Mouse (Mus musculus): Measurements from ENCODE around the gene Cyp4f16. TPM values are rescaled to one million over a fixed set of nuclear protein-coding genes. Genes with fewer than 3 reads are reported as not detected.
A peak's percentile ranks its signal among the peaks of the same experiment; 100 is the strongest.
"Not testable (repeated sequence)": the region's sequence is repeated elsewhere in the genome, so short reads cannot be mapped to it uniquely, and the experiment has no call there.

Gene Cyp4f16
- 1 to 10 TPM; 5.2 to 9.1 TPM for total RNA-seq (2021)
- long read RNA-seq, experiment 1, partial matches to known transcripts = 2 of 9 reads
- long read RNA-seq, experiment 1, other reads (novel, unspliced or antisense) = 1 of 9 reads
- long read RNA-seq, experiment 2, partial matches to known transcripts = 0 of 16 reads
- long read RNA-seq, experiment 2, other reads (novel, unspliced or antisense) = 7 of 16 reads

GRCm38 (mm10) chr17:32536051-32536866 is at the start of gene Cyp4f16:
TSS of gene Cyp4f16 (plus strand) at chr17:32536558.
- peak; percentile 83 to 89 for DNase-seq (ENCODE audit: low spot score in 2 of 2)

- DNase-seq (ENCODE audit: low spot score in 2 of 2) = no peak
These were observed 43.9 kb upstream of the Cyp4f16 start for GRCm38 (mm10) chr17:32492349-32492980.

- peak; percentile 23 to 68 for DNase-seq (ENCODE audit: low spot score in 2 of 2)
These were observed 41.8 kb upstream of the Cyp4f16 start for GRCm38 (mm10) chr17:32494601-32495000.

DNA sequence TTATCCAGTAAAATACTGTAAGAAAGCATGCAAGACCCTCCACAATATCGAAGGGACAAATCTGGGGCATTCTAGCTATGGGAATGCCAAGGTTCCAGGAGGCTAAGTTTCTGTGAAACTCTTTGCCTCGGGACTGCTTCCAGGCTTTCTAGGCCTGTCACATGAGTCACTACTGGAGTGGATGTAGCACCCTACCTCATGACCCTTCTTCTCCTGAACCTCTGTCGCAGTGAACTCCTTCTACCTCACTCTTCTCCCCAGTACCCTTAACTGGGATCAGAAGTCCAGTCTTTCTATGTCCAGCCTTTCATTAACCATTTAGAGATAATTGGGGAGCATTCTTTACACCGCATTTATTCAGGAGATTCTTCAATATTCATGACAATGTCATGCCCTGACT is 35.8 kb upstream of the Cyp4f16 start:
- not testable (repeated sequence) for DNase-seq (ENCODE audit: low spot score in 2 of 2)

DNA sequence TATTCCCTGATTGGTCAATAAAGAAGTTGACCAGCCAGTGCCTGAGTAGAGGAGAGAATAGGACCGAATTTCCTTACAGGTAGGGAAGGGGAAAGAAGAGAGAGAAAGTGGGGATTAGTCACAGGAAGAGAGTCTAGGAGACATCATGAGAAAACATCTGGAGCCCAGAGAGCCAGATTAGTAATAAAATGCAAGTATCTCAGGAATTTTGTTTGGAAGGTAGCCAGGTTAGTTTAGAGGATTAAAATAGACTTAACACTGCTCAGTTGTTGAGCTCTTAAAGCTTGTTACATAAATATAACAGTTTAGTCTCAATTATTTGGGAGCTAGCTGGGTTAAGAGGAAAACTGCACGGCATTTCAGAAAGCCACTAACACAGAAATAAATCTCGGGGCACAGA is 35.3 kb upstream of the Cyp4f16 start:
- no peak for DNase-seq (ENCODE audit: low spot score in 2 of 2)

DNA sequence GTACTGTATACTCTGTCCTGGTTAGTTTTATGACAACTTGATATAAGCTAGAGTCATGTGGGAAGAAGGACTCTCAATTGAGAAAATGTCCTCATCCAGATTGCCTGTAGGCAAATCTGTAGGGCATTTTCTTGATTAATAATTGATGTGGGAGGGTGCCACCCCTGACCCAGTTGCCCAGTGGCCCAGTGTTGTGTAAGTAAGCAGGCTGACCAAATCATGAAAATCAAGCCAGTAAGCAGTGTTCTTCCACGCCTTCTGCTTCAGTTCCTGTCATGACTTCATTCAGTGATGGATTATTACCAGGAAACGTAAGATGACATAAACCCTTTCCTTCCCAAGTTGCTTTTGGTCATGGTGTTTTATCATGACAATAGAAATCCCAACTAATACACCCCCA is 33.2 kb upstream of the Cyp4f16 start:
- DNase-seq (ENCODE audit: low spot score in 2 of 2) = no peak

DNA sequence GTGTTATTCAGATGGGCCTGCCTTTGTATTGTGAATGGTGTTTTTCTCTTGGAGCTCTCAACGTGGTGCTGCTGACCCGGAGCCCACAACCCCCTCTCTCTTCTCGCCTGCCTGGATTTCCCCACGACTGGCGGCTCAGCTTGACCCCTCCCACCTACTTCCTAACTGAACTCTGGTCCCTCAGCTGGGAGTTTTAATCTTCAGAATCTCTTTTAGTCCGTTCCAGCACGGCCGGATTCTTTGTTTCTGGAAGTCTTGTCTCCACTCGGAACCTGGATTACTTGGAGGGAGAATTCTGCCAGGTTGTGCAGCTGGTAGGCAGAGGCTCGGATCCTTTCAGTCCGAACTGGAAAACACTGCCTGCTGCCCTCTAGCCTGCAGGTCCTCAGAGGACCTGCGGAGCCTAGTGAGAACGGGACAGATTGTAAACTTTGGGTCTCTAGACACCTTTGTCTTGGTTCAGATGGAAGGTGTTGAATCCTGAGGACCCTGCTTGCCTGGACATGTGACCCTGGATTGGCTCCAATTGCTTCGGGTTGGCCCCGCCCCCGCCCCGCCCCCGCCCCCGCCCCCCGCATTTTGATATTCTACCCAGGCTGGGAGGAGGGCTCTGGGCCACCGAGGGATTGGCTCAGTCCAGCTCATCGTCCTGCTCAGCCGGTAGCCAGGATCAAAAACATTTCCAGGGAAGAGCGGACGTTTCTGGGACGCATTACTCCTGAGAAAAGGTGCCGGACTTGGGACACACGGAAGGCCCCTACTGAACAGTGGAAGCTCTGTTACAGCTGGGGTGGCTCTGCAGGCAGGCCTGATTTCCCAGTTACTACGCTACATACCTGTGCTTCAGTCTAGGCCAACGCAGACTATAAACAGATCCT is 30.3 kb upstream of the Cyp4f16 start, which contains the start of gene Cyp4f17:
Gene Cyp4f17 (plus strand): TSS at position 200 of the 878 bp plus-strand sequence.
- peak; percentile 19 to 36 for DNase-seq (ENCODE audit: low spot score in 2 of 2)

DNA sequence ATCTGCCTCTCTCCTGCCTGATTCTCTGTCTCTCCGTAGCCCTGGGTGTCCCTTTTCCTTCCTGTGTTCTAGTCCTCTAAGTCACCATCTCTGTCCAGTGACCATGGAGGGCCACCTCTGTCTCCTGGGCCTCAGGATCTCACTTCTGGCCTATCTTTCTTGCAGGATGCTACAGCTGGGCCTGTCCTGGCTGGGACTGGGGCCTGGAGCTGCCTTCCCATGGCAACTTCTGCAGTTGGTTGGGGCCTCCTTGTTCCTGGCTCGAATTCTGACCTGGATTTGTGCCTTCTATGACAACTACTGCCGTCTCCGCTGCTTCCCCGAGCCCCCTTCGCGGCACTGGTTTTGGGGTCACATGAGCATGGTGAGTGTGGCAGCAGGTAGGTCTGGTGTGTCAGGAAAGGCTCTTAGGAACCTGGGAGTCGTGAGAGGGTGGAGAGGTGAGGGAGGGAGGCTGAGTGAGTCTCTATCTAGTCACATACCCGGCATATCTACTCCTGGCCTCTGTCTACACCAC is 29.6 kb upstream of the Cyp4f16 start:
- DNase-seq (ENCODE audit: low spot score in 2 of 2) = no peak

DNA sequence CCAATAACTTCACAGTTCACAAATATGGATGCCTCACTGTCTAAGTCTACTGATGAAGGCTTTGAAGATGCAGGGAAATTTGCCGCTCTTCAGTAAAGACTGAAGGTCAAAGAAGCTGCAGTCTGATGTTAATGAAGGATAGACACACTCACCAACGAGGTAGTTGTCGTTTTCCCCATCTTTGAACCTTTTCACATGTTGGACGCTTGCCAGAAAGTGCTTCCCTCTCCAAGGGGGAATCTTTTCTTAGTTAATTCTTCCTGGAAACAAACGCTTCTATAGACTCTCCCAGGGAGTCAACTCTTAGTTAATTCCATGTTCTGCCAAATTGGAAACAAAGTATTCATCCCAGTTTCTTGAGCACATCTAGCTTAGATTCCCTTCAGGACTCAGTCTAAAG is 20.2 kb upstream of the Cyp4f16 start:
- DNase-seq (ENCODE audit: low spot score in 2 of 2) = no peak

DNA sequence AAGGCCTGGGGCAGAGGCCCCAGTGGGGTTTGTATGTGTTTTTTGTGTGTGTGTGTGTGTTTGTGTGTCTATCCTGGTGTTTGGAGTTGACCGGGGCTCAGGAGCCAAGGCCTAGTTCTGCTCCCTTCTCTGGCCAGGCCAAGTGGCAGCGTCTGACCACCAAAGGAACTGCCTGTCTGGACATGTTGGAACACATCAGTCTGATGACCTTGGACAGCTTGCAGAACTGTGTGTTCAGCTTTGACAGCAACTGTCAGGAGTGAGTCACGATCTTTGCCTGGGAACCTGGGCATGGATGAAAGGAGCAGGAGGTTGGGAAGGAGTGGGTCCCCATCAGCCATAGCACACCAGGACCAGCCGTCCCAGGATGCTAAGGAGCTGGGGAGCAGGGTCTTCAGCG is 14.4 kb upstream of the Cyp4f16 start:
- no peak for DNase-seq (ENCODE audit: low spot score in 2 of 2)

DNA sequence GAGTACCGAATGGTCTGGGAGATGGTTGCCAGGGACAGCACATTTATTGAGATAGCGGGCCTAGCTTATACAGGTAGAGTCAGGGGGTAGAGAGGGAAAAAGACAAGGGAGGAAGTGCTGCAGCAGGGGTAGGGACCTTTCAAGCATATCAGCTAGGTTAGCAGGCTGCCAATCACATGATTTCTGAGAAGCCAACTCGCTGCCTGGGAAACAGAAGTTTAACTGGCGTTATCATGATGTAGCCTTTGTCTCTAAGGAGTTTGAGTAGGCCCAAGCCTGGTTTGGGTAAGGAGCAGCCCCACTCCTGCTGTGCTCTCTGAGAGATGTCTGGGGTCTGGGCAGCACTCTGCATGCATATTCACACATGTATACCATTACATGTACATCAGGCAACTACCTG is 14.0 kb upstream of the Cyp4f16 start:
- no peak for DNase-seq (ENCODE audit: low spot score in 2 of 2)

- no peak for DNase-seq (ENCODE audit: low spot score in 2 of 2)
These were observed 13.5 kb upstream of the Cyp4f16 start for GRCm38 (mm10) chr17:32522816-32523215.

- no peak for DNase-seq (ENCODE audit: low spot score in 2 of 2)
These were observed 12.5 kb upstream of the Cyp4f16 start for GRCm38 (mm10) chr17:32523895-32524294.

- DNase-seq (ENCODE audit: low spot score in 2 of 2) = not testable (repeated sequence)
These were observed 10.0 kb upstream of the Cyp4f16 start for GRCm38 (mm10) chr17:32526341-32526740.

DNA sequence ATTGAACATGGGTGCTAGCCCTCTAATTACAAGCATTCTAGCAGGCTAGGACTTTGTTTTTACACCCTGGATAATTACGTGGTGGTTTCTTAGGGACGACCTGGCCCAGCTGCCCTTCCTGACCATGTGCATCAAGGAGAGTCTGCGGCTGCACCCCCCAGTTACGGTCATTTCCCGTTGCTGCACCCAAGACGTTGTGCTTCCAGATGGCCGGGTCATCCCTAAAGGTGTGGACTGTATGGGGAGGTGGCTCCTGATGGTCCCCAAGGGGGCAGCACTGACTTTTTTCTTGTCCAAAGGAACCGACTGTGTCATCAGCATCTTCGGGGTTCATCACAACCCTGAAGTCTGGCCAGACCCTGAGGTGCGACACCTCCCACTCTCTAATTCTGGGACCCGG is 8.6 kb upstream of the Cyp4f16 start:
- no peak for DNase-seq (ENCODE audit: low spot score in 2 of 2)

- DNase-seq (ENCODE audit: low spot score in 2 of 2) = peak; percentile 62 to 79
These were observed 7.7 kb upstream of the Cyp4f16 start for GRCm38 (mm10) chr17:32528408-32529337.

GRCm38 (mm10) chr17:32532356-32532755 is 4.0 kb upstream of the Cyp4f16 start:
- not testable (repeated sequence) for DNase-seq (ENCODE audit: low spot score in 2 of 2)

DNA sequence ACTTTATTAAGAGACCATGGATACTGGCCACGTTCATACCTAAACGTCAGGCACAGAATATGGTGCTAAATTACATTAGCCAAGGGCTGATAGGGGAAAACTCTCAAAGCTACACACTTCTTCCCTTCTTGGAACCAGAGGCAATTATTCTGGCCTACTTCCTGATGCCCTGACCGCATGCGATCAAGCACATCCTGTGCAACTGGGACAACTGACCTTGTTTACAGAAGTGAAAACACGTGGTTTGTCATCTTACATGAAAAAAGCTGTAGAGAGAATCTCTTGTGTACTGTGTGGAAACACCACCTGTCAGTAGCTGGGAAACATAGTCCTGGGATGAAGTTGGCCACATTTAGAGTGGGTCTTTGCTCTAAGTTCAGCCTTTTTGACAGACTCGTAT is 2.3 kb upstream of the Cyp4f16 start:
- no peak for DNase-seq (ENCODE audit: low spot score in 2 of 2)

GRCm38 (mm10) chr17:32536867-32537250 is 501 bp downstream of the Cyp4f16 start:
- no peak for DNase-seq (ENCODE audit: low spot score in 2 of 2)

- DNase-seq (ENCODE audit: low spot score in 2 of 2) = not testable (repeated sequence)
These were observed 8.4 kb downstream of the Cyp4f16 start for GRCm38 (mm10) chr17:32544792-32545191.
